Mouse (Mus musculus): ENCODE results near the gene Ldb3. TPM values are rescaled to one million over a fixed set of nuclear protein-coding genes. Genes with fewer than 3 reads are reported as not detected.

Ldb3 gene
- polyA plus RNA-seq (2016; fragmentation: Nextera tagmentation; extraction: Ambion mirVana): 1.9 and 3.3 TPM in 2 replicates

GRCm38 (mm10) chr14:34588498-34588897 is at the start of gene Ldb3:
Gene Ldb3 (minus strand): TSS chr14:34588682.
- H3K4me3 ChIP-seq (replicated peaks): no peak within 1 kb of the TSS
- 54% methylated on average over 8 of the region's 8 CpGs for WGBS
- H3K4me2 ChIP-seq: no peak within 1 kb of the TSS
- no peak within 1 kb of the TSS for H3K9ac ChIP-seq (replicated peaks)
- peaks cover 4% of the 10 kb centered on the region; the same call in 1 of the 2 replicates for H3K4me1 ChIP-seq (replicated peaks)
- no peak within 1 kb of the TSS for H3K27ac ChIP-seq
- H3K36me3 ChIP-seq: no peaks in the 10 kb centered on the region
- ATAC-seq (ENCODE audit: insufficient number of reproducible peaks, insufficient read depth, low FRiP score, low TSS enrichment, low read depth): no peak
- H3K27me3 ChIP-seq: no peaks in the 10 kb centered on the region
- no peaks in the 10 kb centered on the region for H3K9me3 ChIP-seq

- Histone ChIP-seq H3K27me3 (no peaks in the 10 kb centered on the region), H3K36me3 (no peaks in the 10 kb centered on the region), H3K4me2 (no peak overlapping the region), H3K9ac (replicated peaks) (no peak overlapping the region), H3K4me1 (replicated peaks) (no peaks in the 10 kb centered on the region), H3K27ac (no peak overlapping the region), H3K9me3 (no peaks in the 10 kb centered on the region), H3K4me3 (replicated peaks) (no peak overlapping the region)
- ATAC-seq (ENCODE audit: insufficient number of reproducible peaks, insufficient read depth, low FRiP score, low TSS enrichment, low read depth): no peak
- WGBS: 81% methylated on average over 6 of the region's 6 CpGs
Measured at GRCm38 (mm10) chr14:34635721-34636120, 47.2 kb upstream of the Ldb3 start.

DNA sequence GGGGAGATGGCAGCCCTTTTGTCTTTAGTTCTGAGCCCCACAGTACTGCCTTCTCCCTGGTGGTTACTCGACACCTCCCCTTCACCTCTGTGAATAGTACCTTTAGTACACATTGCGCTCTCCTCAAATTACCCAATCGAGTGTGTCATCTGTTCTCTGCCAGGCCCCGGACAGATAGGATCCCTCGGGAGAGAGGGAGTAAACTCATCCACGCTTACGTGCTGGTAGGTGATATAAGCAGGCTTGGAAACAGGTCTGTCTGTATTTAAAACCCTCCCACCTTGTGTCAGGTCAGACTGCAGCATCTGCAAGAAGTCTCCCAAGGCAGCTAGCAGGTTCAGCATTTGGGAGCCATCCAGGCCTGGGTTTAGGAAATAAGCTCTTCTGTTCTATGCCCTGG is 46.7 kb upstream of the Ldb3 start:
- no peaks in the 10 kb centered on the region for H3K4me1 ChIP-seq (replicated peaks)
- H3K27ac ChIP-seq: no peak overlapping the region
- no peaks in the 10 kb centered on the region for H3K36me3 ChIP-seq
- no peak overlapping the region for H3K9ac ChIP-seq (replicated peaks)
- 40% methylated on average over 7 of the region's 7 CpGs for WGBS
- ATAC-seq (ENCODE audit: insufficient number of reproducible peaks, insufficient read depth, low FRiP score, low TSS enrichment, low read depth): no peak
- no peak overlapping the region for H3K4me2 ChIP-seq
- no peaks in the 10 kb centered on the region for H3K27me3 ChIP-seq
- H3K4me3 ChIP-seq (replicated peaks): no peak overlapping the region
- no peaks in the 10 kb centered on the region for H3K9me3 ChIP-seq

GRCm38 (mm10) chr14:34632722-34633448 is 44.4 kb upstream of the Ldb3 start:
- H3K9me3 ChIP-seq: no peaks in the 10 kb centered on the region
- WGBS: 78% methylated on average over 10 of the region's 10 CpGs
- no peak overlapping the region for H3K27ac ChIP-seq
- H3K9ac ChIP-seq (replicated peaks): no peak overlapping the region
- ATAC-seq (ENCODE audit: insufficient number of reproducible peaks, insufficient read depth, low FRiP score, low TSS enrichment, low read depth): no peak
- no peaks in the 10 kb centered on the region for H3K4me1 ChIP-seq (replicated peaks)
- no peaks in the 10 kb centered on the region for H3K27me3 ChIP-seq
- H3K4me2 ChIP-seq: no peak overlapping the region
- no peaks in the 10 kb centered on the region for H3K36me3 ChIP-seq
- no peak overlapping the region for H3K4me3 ChIP-seq (replicated peaks)

- H3K36me3 ChIP-seq: no peaks in the 10 kb centered on the region
- H3K4me3 ChIP-seq (replicated peaks): no peak overlapping the region
- H3K4me1 ChIP-seq (replicated peaks): no peaks in the 10 kb centered on the region
- H3K27ac ChIP-seq: no peak overlapping the region
- H3K9me3 ChIP-seq: no peaks in the 10 kb centered on the region
- H3K27me3 ChIP-seq: no peaks in the 10 kb centered on the region
- H3K9ac ChIP-seq (replicated peaks): no peak overlapping the region
- no peak overlapping the region for H3K4me2 ChIP-seq
- no peak for ATAC-seq (ENCODE audit: insufficient number of reproducible peaks, insufficient read depth, low FRiP score, low TSS enrichment, low read depth)
- 88% methylated on average over 7 of the region's 7 CpGs for WGBS
Measured at GRCm38 (mm10) chr14:34626824-34627223, 38.3 kb upstream of the Ldb3 start.

DNA sequence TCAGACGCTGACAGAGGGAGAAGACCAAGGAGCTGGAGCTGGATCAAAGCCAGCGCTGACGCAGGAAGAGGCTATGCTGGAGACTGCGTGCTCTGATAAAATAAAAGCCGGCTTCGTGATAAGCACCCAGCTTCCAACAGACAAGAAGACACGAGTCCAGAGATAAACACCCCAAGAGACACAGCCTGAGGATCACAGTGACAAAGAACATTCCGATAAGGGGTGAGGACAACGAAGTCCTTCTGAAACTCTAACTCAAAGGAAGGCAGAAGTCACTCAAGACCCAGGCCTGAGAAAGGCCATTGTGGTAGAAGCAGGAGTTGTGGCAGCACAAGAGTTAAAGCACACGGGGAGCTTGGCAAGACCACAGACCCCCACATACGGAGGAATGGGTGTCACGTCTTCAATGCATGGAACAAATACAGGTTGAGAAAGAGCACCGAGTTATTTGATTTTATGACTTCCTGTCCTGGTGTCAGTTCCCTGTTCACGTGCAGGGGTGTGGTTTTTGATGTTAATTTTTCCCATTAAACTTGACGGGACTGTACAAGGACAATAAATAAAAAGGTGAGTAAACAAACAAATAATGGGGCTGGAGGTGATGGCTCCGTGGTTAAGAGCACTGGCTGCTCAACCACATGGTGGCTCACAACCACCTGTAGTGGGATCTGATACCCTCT is 35.2 kb upstream of the Ldb3 start:
- Histone ChIP-seq H3K27me3 (peaks cover 4% of the 10 kb centered on the region; the same call in 1 of the 2 replicates), H3K36me3 (no peaks in the 10 kb centered on the region), H3K27ac (no peak overlapping the region), H3K9me3 (no peaks in the 10 kb centered on the region), H3K4me3 (replicated peaks) (no peak overlapping the region), H3K9ac (replicated peaks) (no peak overlapping the region), H3K4me1 (replicated peaks) (no peaks in the 10 kb centered on the region), H3K4me2 (no peak overlapping the region)
- ATAC-seq (ENCODE audit: insufficient number of reproducible peaks, insufficient read depth, low FRiP score, low TSS enrichment, low read depth): no peak
- WGBS: 70% methylated on average over 16 of the region's 16 CpGs

- 84% methylated on average over 5 of the region's 5 CpGs for WGBS
Measured at GRCm38 (mm10) chr14:34623074-34623473, 34.6 kb upstream of the Ldb3 start.

DNA sequence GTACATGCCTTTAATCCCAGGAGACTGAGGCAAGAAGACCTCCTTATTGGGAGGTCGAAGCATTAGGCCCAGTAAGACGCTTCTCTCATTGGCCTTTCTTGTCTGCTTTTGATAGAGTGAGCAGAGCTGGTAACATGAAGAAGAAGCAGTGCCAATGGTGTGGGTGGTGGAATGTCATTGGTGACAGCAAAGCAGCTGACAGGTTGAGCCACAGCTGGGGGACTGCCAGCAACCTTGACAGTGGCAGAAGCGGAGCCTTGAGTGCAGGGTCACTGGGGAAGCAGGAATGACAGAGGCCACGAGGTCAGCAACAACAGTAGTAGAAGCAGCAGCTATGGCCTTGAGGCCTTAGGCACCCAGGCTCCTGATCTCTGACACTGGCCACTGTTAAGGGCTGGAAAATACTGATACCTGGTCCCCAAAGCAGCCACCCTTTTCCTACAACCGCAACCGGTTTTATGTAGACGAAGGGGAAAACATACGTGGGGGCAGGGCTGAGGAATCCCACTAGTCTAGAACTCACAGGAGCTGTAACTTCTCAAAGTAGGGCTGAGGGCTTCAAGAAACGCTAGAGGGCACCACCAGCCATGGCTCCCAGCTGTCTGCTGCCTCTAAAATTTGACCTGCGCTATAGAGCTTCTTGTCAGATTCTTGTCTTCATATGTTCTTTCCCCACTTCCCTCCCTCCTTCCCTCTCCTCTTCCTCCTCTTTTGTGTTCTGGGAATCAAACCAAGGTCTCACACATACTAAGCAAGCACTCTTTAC is 32.3 kb upstream of the Ldb3 start:
- peaks cover 19% of the 10 kb centered on the region for H3K27me3 ChIP-seq
- no peak overlapping the region for H3K9ac ChIP-seq (replicated peaks)
- H3K4me2 ChIP-seq: no peak overlapping the region
- 31% methylated on average over 10 of the region's 10 CpGs for WGBS
- no peaks in the 10 kb centered on the region for H3K4me1 ChIP-seq (replicated peaks)
- ATAC-seq (ENCODE audit: insufficient number of reproducible peaks, insufficient read depth, low FRiP score, low TSS enrichment, low read depth): no peak
- no peaks in the 10 kb centered on the region for H3K36me3 ChIP-seq
- no peaks in the 10 kb centered on the region for H3K9me3 ChIP-seq
- H3K4me3 ChIP-seq (replicated peaks): no peak overlapping the region
- no peak overlapping the region for H3K27ac ChIP-seq

More at GRCm38 (mm10) chr14:34623074-34623473, 34.6 kb upstream of the Ldb3 start:
- no peak overlapping the region for H3K9ac ChIP-seq (replicated peaks)
- peaks cover 9% of the 10 kb centered on the region; the same call in 1 of the 2 replicates for H3K27me3 ChIP-seq
- no peaks in the 10 kb centered on the region for H3K9me3 ChIP-seq
- H3K36me3 ChIP-seq: no peaks in the 10 kb centered on the region
- H3K4me2 ChIP-seq: no peak overlapping the region
- no peak for ATAC-seq (ENCODE audit: insufficient number of reproducible peaks, insufficient read depth, low FRiP score, low TSS enrichment, low read depth)
- H3K4me1 ChIP-seq (replicated peaks): no peaks in the 10 kb centered on the region
- H3K27ac ChIP-seq: no peak overlapping the region
- H3K4me3 ChIP-seq (replicated peaks): no peak overlapping the region

DNA sequence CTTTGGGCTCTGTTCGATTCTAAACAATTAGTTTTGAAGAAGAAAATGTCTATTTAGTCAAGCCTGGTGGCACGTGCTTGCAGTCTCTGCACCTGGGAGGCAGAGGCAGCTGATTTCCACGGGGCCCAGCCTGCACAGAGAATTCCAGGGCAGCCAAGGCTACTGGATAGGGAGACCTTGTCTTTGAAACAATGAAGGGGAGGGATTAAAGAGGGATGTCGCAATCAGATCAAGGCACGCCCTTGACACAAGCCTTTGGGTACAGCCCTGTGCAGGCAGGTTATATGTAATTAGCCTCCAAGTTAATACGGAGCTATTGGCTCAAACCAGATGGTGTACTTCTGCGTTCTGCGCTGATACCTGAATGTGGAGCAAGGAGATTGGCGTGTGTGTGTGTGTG is 30.3 kb upstream of the Ldb3 start:
- H3K27ac ChIP-seq: no peak overlapping the region
- H3K4me3 ChIP-seq (replicated peaks): no peak overlapping the region
- H3K36me3 ChIP-seq: no peaks in the 10 kb centered on the region
- H3K9ac ChIP-seq (replicated peaks): no peak overlapping the region
- no peak overlapping the region for H3K4me2 ChIP-seq
- peaks cover 6% of the 10 kb centered on the region for H3K4me1 ChIP-seq (replicated peaks)
- H3K27me3 ChIP-seq: peaks cover 37% of the 10 kb centered on the region
- no peaks in the 10 kb centered on the region for H3K9me3 ChIP-seq
- WGBS: 38% methylated on average over 9 of the region's 9 CpGs
- no peak for ATAC-seq (ENCODE audit: insufficient number of reproducible peaks, insufficient read depth, low FRiP score, low TSS enrichment, low read depth)

DNA sequence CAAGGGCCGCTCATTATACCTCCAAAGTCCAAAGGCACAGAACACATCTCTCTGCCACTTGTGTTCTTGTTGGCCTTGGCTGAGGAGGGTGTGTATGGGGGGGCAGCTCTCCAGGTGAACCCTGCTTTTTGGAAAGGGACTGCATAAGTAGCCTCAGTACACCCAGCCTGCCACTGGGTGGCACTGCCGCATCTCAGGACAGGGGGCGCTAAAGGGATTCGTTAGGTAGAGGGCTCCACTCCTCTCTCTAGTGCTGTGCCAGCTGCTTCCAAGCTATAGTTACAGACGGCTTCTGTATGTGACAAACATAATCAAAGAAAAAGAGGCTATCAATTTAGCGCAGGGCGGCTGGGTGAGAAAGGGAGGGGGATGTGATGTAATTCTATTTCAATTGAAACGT is 28.3 kb upstream of the Ldb3 start:
- peaks cover 43% of the 10 kb centered on the region for H3K27me3 ChIP-seq

DNA sequence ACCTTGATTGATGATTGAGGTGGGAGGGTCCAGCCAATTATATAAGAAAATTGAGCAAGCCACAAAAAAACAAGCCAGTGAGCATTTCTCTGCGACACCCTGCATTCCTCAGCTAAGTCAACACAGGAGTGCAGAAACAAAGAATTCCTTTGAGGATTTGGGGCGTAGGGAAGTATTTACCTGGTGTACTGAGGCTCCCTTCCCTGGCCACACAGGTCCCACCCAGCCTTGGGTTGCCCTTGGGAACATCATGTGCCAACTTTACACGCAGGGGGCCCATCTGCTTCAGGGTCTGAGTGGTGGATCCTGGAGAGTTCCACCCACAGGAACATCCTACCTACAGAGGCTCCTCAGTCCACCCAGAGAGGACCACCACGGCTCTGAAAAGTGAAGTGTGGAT is 27.1 kb upstream of the Ldb3 start:
- H3K27me3 ChIP-seq: peaks cover 43% of the 10 kb centered on the region
- WGBS: 41% methylated on average over 4 of the region's 4 CpGs
- H3K4me3 ChIP-seq (replicated peaks): no peak overlapping the region
- H3K36me3 ChIP-seq: no peaks in the 10 kb centered on the region
- H3K4me1 ChIP-seq (replicated peaks): peaks cover 6% of the 10 kb centered on the region
- ATAC-seq (ENCODE audit: insufficient number of reproducible peaks, insufficient read depth, low FRiP score, low TSS enrichment, low read depth): no peak
- no peak overlapping the region for H3K9ac ChIP-seq (replicated peaks)
- H3K27ac ChIP-seq: no peak overlapping the region
- H3K4me2 ChIP-seq: no peak overlapping the region
- no peaks in the 10 kb centered on the region for H3K9me3 ChIP-seq

More for the DNA sequence above, 28.3 kb upstream of the Ldb3 start:
- peak; percentile 49 for ATAC-seq (ENCODE audit: insufficient number of reproducible peaks, insufficient read depth, low FRiP score, low TSS enrichment, low read depth)
- no peaks in the 10 kb centered on the region for H3K36me3 ChIP-seq
- H3K9ac ChIP-seq (replicated peaks): no peak overlapping the region
- H3K27ac ChIP-seq: no peak overlapping the region
- no peak overlapping the region for H3K4me3 ChIP-seq (replicated peaks)
- H3K9me3 ChIP-seq: no peaks in the 10 kb centered on the region
- WGBS: 2% methylated on average over 8 of the region's 8 CpGs
- peaks cover 6% of the 10 kb centered on the region for H3K4me1 ChIP-seq (replicated peaks)
- no peak overlapping the region for H3K4me2 ChIP-seq
